Mouse (Mus musculus) heart, postnatal 0 days (tissue): ENCODE data around the gene Foxp4. TPM values are rescaled to one million over a fixed set of nuclear protein-coding genes. Genes with fewer than 3 reads are reported as not detected.

Experiments
- ATAC-seq: fragments of 200-750 bp; cut with Nextera tagmentation; 2 replicates; pipeline ENCODE4 v1.8.0; 2017; ENCODE audit warnings: low read depth, moderate number of reproducible peaks, moderate library complexity; ENCODE audit not compliant: insufficient read depth
- DNase-seq: peaks from one replicate; pipeline ENCODE4 v3.0.0-alpha.2; 2016; ENCODE audit warnings: low spot score
- H3K27ac ChIP-seq: fragments of 300-500 bp; sonication (generic); 2 replicates; pipeline ENCODE4 v1.5.1; 2014; ENCODE audit warnings: low read depth, mild to moderate bottlenecking
- H3K27me3 ChIP-seq: fragments of 300-500 bp; sonication (generic); 2 replicates; pipeline ENCODE4 v1.6.1; 2014; ENCODE audit warnings: low read length, mixed read lengths; ENCODE audit not compliant: control insufficient read depth, insufficient read depth
- H3K36me3 ChIP-seq: fragments of 300-500 bp; sonication (generic); replicated peaks from 2 replicates; pipeline ENCODE4 v1.6.1; 2014; ENCODE audit warnings: low read length, mixed read lengths; ENCODE audit not compliant: control insufficient read depth, insufficient read depth
- H3K4me1 ChIP-seq: fragments of 300-500 bp; sonication (generic); 2 replicates; pipeline ENCODE4 v1.6.1; 2014; ENCODE audit warnings: antibody characterized with exemption; ENCODE audit not compliant: control insufficient read depth, insufficient read depth
- H3K4me2 ChIP-seq: fragments of 300-500 bp; sonication (generic); 2 replicates; pipeline ENCODE4 v1.6.1; 2014; ENCODE audit warnings: low read depth, mild to moderate bottlenecking, low read length, moderate library complexity
- H3K4me3 ChIP-seq: fragments of 300-500 bp; sonication (generic); 2 replicates; pipeline ENCODE4 v1.5.1; 2014; ENCODE audit warnings: low read depth, low read length
- H3K9ac ChIP-seq: fragments of 300-500 bp; sonication (generic); replicated peaks from 2 replicates; pipeline ENCODE4 v1.6.1; 2014; ENCODE audit warnings: low read depth, low read length, mixed read lengths
- H3K9me3 ChIP-seq: fragments of 300-500 bp; sonication (generic); replicated peaks from 2 replicates; pipeline ENCODE4 v1.6.1; 2016; ENCODE audit warnings: low read length; ENCODE audit not compliant: control insufficient read depth
- CTCF ChIP-seq: IDR thresholded peaks from 2 replicates; pipeline ENCODE4 v1.5.1; 2016; ENCODE audit warnings: antibody characterized with exemption, control low read depth, low read depth
- EP300 ChIP-seq: IDR thresholded peaks from 2 replicates; pipeline ENCODE4 v1.6.1; 2016; ENCODE audit warnings: antibody characterized with exemption, low read depth
- WGBS: fragments of 180-500 bp; shearing (Covaris S2); extraction: QIAGEN DNeasy Blood & Tissue Kit; methylation state at CpG from one replicate; pipeline ENCODE4 v1.1.7; 2014; 5-methylcytosine and 5-hydroxymethylcytosine counted together
- polyA plus RNA-seq: library from polyadenylated mRNA; unstranded; fragments of >200 nt; fragmentation: Nextera tagmentation; extraction: Ambion mirVana; gene quantifications from 2 replicates; pipeline ENCODE4 v1.2.1, GENCODE M21; 2015
- total RNA-seq: library from RNA; depleted of rRNA; stranded (reverse); fragments of >200 nt; gene quantifications from 2 replicates; pipeline ENCODE4 v1.2.3, GENCODE M21; 2014; ENCODE audit warnings: low replicate concordance; rRNA removed

The Foxp4 gene
- total RNA-seq (14.2 and 21.0 TPM in 2 replicates), polyA plus RNA-seq (3.3 and 4.1 TPM in 2 replicates)

GRCm38 (mm10) chr17:47924383-47925339 is at the start of gene Foxp4:
Gene Foxp4 (minus strand): TSS chr17:47924645.
- H3K9me3 ChIP-seq, result no peaks in the 10 kb centered on the region
- ATAC-seq (peak; percentile 91), DNase-seq (peak; percentile 89)
- H3K27me3 ChIP-seq, result peaks cover 2% of the 10 kb centered on the region; the same call in 1 of the 2 replicates
- H3K4me3 ChIP-seq, result peak within 1 kb of the TSS; percentile 91
- TF ChIP-seq EP300 (no peak), CTCF (no peak)
- peak within 1 kb of the TSS; percentile 80 for H3K9ac ChIP-seq
- H3K36me3 ChIP-seq, result no peaks in the 10 kb centered on the region
- under 1% methylated on average over 86 of the region's 91 CpGs for WGBS
- peak within 1 kb of the TSS; percentile 86 for H3K27ac ChIP-seq
- H3K4me1 ChIP-seq, result peaks cover 10% of the 10 kb centered on the region; the same call in 1 of the 2 replicates
- peak within 1 kb of the TSS; percentile 97 for H3K4me2 ChIP-seq

GRCm38 (mm10) chr17:47973563-47974472 is 49.4 kb upstream of the Foxp4 start:
- Histone ChIP-seq H3K36me3 (no peaks in the 10 kb centered on the region), H3K27me3 (no peaks in the 10 kb centered on the region), H3K4me2 (peak overlapping the region; percentile 76), H3K4me3 (peak overlapping the region; percentile 44), H3K27ac (peak overlapping the region; percentile 60), H3K4me1 (peaks cover 26% of the 10 kb centered on the region), H3K9me3 (no peaks in the 10 kb centered on the region), H3K9ac (peak overlapping the region; percentile 22; the same call in 1 of the 2 replicates)
- DNase-seq (peak; percentile 61), ATAC-seq (peak; percentile 62)
- TF ChIP-seq EP300, result no peak
- TF ChIP-seq CTCF, result no peak
- 4% methylated on average over 56 of the region's 61 CpGs for WGBS

- Histone ChIP-seq H3K27ac (no peak overlapping the region), H3K4me2 (no peak overlapping the region), H3K9ac (no peak overlapping the region), H3K9me3 (no peaks in the 10 kb centered on the region), H3K4me1 (no peaks in the 10 kb centered on the region), H3K4me3 (no peak overlapping the region), H3K27me3 (no peaks in the 10 kb centered on the region), H3K36me3 (no peaks in the 10 kb centered on the region)
- TF ChIP-seq EP300 (no peak), CTCF (no peak)
- DNase-seq, result no peak
- WGBS, result 29% methylated on average over 6 of the region's 12 CpGs
- ATAC-seq, result no peak
Observed at GRCm38 (mm10) chr17:47965885-47966505, 41.5 kb upstream of the Foxp4 start.

GRCm38 (mm10) chr17:47958046-47958790 is 33.8 kb upstream of the Foxp4 start:
- Histone ChIP-seq H3K9me3 (no peaks in the 10 kb centered on the region), H3K9ac (no peak overlapping the region), H3K27me3 (no peaks in the 10 kb centered on the region), H3K36me3 (no peaks in the 10 kb centered on the region), H3K4me1 (peaks cover 3% of the 10 kb centered on the region; the same call in 1 of the 2 replicates), H3K4me3 (no peak overlapping the region), H3K4me2 (no peak overlapping the region), H3K27ac (0 out of 2 replicates have a peak overlapping the region, but pooled peaks have one; percentile 1)
- TF ChIP-seq EP300, result no peak
- TF ChIP-seq CTCF, result no peak
- ATAC-seq (no peak), DNase-seq (peak; percentile 32)
- 42% methylated on average over 10 of the region's 10 CpGs for WGBS
